Mouse (Mus musculus) macrophage (primary cell): ENCODE measurements around the gene Sh3pxd2a. TPM values are rescaled to one million over a fixed set of nuclear protein-coding genes. Genes with fewer than 3 reads are reported as not detected.

Source experiments
- H3K27ac ChIP-seq: fragments of 350-480 bp; formaldehyde crosslinking; 2 replicates; pipeline ENCODE4 v1.9.0; 2021
- H3K36me3 ChIP-seq: fragments of 350-480 bp; formaldehyde crosslinking; 2 replicates; pipeline ENCODE4 v1.9.0; 2021; ENCODE audit errors: inconsistent target
- H3K4me3 ChIP-seq: fragments of 350-480 bp; formaldehyde crosslinking; 2 replicates; pipeline ENCODE4 v1.9.0; 2021; ENCODE audit errors: inconsistent target
- H3K79me2 ChIP-seq: fragments of 350-480 bp; formaldehyde crosslinking; 2 replicates; pipeline ENCODE4 v1.9.0; 2021; ENCODE audit errors: inconsistent target
- WGBS: methylation state at CpG from one replicate; pipeline ENCODE4 v1.1.7; 2026; ENCODE audit warnings: inconsistent platforms; ENCODE audit not compliant: missing documents; 5-methylcytosine and 5-hydroxymethylcytosine counted together
- polyA plus RNA-seq: library from polyadenylated mRNA; stranded (reverse); fragments of 250-400 nt; gene quantifications from 3 replicates; pipeline ENCODE4 v1.2.4, GENCODE M21; 2018; ENCODE audit warnings: inconsistent platforms

The Sh3pxd2a gene
- polyA plus RNA-seq, 1 experiment from 2014 or later, result 8.0 TPM

GRCm38 (mm10) chr19:47455001-47455755, 9.0 kb downstream of the Sh3pxd2a start:
- Histone ChIP-seq H3K79me2 (peaks cover 78% of the 10 kb centered on the region), H3K36me3 (no peaks in the 10 kb centered on the region), H3K27ac (no peak overlapping the region), H3K4me3 (no peak overlapping the region)
- WGBS, result 79% methylated on average over 15 of the region's 15 CpGs

DNA sequence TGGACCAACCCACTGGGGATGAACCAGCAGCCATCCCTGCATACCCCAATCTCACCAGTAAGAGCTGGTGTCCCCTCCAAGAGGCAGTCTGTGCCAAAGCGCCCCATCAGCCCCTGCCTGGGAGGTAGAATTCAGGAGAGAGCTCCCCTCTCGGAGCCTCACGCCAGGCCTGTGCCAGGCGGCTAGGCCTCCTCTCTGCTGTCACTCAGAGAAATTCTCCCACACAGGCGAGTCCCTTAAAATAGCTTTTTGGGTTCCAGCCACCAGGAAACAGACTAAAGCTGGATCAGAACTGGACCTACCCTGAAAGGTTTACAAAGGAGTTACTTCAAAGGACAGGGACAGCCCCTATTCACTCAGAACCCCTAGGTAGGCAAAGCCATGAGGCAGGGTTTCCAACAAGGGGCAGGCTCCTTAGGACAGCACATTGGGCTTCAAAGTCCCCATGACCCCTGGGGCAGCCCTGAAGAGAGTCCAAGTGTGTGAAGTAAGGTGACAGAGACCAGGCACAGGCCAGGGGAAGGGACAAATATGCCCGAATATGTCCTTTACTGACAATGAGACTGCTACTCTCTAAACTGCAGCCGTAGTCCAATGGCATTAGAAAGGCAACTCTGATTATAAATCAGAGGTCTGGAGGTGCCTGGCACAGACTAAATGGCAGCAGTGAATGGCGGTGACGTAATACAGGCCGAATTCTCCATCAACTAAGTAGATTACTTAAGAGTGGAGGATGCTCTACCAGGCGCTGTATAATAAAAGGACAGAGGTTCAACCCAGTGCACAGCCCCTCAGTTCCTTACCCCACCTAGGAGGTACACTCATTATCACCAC, 9.8 kb downstream of the Sh3pxd2a start:
- Histone ChIP-seq H3K27ac (no peak overlapping the region), H3K4me3 (no peak overlapping the region), H3K79me2 (peaks cover 71% of the 10 kb centered on the region), H3K36me3 (no peaks in the 10 kb centered on the region)
- WGBS, result 89% methylated on average over 11 of the region's 11 CpGs

GRCm38 (mm10) chr19:47453352-47453751, 10.8 kb downstream of the Sh3pxd2a start:
- no peak overlapping the region for H3K4me3 ChIP-seq
- peaks cover 73% of the 10 kb centered on the region for H3K79me2 ChIP-seq
- H3K27ac ChIP-seq, result no peak overlapping the region
- no peaks in the 10 kb centered on the region for H3K36me3 ChIP-seq
- 96% methylated on average over 7 of the region's 7 CpGs for WGBS

GRCm38 (mm10) chr19:47452682-47453081, 11.5 kb downstream of the Sh3pxd2a start:
- no peak overlapping the region for H3K4me3 ChIP-seq
- 94% methylated on average over 9 of the region's 10 CpGs for WGBS
- peaks cover 73% of the 10 kb centered on the region for H3K79me2 ChIP-seq
- H3K27ac ChIP-seq, result no peak overlapping the region
- no peaks in the 10 kb centered on the region for H3K36me3 ChIP-seq

DNA sequence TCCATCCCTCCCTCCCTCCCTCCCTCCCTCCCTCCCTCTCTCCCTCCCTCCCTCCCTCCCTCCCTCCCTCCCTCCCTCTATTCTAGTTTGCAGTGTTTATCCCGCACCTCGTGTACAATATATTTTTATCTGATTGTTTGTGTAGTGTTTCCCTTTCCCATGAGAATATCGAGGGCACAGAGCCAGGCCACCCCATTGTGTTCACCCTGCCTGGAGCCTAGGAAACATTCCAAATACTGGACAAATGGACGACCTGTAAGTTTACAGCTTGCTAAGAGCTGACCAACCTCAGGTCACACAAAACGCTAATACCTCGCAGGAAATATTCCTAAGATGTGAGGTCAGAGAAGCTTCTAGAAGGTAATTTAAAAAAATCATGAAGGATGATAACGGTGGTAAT, 12.0 kb downstream of the Sh3pxd2a start:
- WGBS, result 88% methylated on average over 7 of the region's 7 CpGs
- Histone ChIP-seq H3K79me2 (peaks cover 70% of the 10 kb centered on the region), H3K27ac (no peak overlapping the region), H3K4me3 (no peak overlapping the region), H3K36me3 (no peaks in the 10 kb centered on the region)

DNA sequence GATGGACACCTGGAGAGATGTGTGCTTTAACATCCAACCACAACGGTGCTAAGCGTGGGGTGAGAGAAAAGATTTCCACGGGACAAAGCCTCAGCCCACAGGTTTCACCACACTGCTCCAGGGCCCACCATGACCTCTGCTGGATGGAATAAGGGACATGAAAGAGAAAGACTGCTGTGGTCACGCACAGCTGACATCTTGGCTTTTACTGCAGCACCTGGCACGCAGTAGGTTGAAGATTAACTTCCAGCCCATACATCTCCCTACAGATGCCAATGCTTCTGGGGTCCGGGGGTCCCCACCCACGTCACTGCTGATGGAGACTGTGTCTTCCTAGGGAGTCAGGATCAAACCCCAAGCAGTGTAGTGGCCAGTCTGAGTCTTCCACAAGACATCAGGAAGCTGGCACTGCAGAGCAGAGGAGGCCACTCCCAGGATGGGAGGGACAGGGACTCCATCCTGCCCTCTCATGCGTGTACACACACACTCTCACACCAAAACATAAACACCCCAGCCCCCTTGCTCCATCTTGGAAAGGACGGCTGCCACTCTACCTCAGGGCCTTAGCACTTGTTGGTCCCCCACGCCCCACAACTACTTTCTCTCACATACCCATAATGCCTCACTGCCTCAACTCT, 12.6 kb downstream of the Sh3pxd2a start:
- Histone ChIP-seq H3K27ac (no peak overlapping the region), H3K79me2 (peaks cover 63% of the 10 kb centered on the region), H3K4me3 (no peak overlapping the region), H3K36me3 (no peaks in the 10 kb centered on the region)
- WGBS, result 88% methylated on average over 10 of the region's 10 CpGs

- no peaks in the 10 kb centered on the region for H3K36me3 ChIP-seq
- H3K27ac ChIP-seq, result no peak overlapping the region
- H3K4me3 ChIP-seq, result no peak overlapping the region
- WGBS, result 91% methylated on average over 8 of the region's 8 CpGs
- peaks cover 61% of the 10 kb centered on the region for H3K79me2 ChIP-seq
Measured at GRCm38 (mm10) chr19:47450261-47451137, 13.7 kb downstream of the Sh3pxd2a start.

GRCm38 (mm10) chr19:47449513-47450227, 14.5 kb downstream of the Sh3pxd2a start:
- Histone ChIP-seq H3K4me3 (no peak overlapping the region), H3K79me2 (peaks cover 62% of the 10 kb centered on the region), H3K36me3 (no peaks in the 10 kb centered on the region), H3K27ac (no peak overlapping the region)
- 89% methylated on average over 4 of the region's 4 CpGs for WGBS

DNA sequence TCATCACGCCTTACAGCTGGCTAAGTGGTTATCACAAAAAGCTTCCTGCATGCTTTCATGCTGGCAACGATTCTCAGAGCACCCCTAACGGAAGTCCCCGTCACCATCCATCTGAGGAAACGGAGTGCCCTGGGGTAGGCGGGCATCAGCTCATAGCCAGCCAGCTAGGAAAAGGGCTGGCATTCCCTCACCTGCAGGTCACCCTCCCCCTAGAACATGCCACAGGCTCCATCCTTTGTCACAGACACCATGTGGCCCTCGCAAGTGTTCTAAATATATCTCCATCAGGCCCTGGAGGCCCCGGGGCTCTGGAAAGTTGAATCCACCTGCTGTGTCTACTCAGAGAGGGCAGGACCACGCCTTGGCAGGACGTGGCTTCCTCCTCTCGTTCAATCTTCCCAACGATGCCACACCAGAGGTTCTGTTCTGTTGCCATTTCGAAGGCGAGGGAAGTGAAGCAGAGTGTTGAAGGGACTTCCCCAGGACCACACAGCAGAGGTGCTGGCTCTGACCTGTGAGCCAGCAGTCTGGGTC, 15.5 kb downstream of the Sh3pxd2a start:
- no peak overlapping the region for H3K27ac ChIP-seq
- WGBS, result 48% methylated on average over 14 of the region's 14 CpGs

GRCm38 (mm10) chr19:47446841-47447365, 17.3 kb downstream of the Sh3pxd2a start:
- no peaks in the 10 kb centered on the region for H3K36me3 ChIP-seq
- WGBS, result 3% methylated on average over 9 of the region's 9 CpGs
- H3K4me3 ChIP-seq, result no peak overlapping the region
- H3K79me2 ChIP-seq, result peaks cover 69% of the 10 kb centered on the region
- H3K27ac ChIP-seq, result peak overlapping the region; percentile 92

More for the DNA sequence above, 15.5 kb downstream of the Sh3pxd2a start:
- Histone ChIP-seq H3K36me3 (no peaks in the 10 kb centered on the region), H3K79me2 (peaks cover 63% of the 10 kb centered on the region), H3K4me3 (no peak overlapping the region)

- Histone ChIP-seq H3K27ac (peak overlapping the region; percentile 92), H3K36me3 (no peaks in the 10 kb centered on the region), H3K79me2 (peaks cover 69% of the 10 kb centered on the region), H3K4me3 (no peak overlapping the region)
- 60% methylated on average over 9 of the region's 9 CpGs for WGBS
Measured at GRCm38 (mm10) chr19:47446130-47446529, 18.1 kb downstream of the Sh3pxd2a start.

GRCm38 (mm10) chr19:47445726-47446125, 18.5 kb downstream of the Sh3pxd2a start:
- H3K79me2 ChIP-seq, result peaks cover 69% of the 10 kb centered on the region
- no peaks in the 10 kb centered on the region for H3K36me3 ChIP-seq
- H3K4me3 ChIP-seq, result no peak overlapping the region
- WGBS, result 81% methylated on average over 6 of the region's 6 CpGs
- peak overlapping the region; percentile 92 for H3K27ac ChIP-seq

DNA sequence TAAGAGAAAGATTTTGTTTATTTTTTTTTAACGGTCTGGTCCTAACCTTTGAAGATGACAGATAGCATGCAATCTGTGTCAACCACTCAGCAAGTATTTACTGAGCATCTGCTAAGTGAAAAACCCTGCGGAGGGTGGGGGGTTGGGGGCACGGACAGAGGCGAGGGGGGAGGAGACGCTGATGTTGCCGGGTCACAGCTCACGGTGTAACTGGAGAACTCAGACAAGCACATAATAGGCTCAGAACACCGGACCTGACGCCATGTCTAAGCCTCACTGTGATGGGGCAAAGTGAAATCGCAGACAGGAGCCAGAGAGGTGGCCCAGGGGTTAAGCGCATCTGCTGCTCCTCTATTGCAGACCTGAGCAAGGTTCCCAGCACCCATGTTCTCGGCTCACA, 19.7 kb downstream of the Sh3pxd2a start:
- Histone ChIP-seq H3K27ac (no peak overlapping the region), H3K79me2 (peaks cover 65% of the 10 kb centered on the region), H3K36me3 (no peaks in the 10 kb centered on the region), H3K4me3 (no peak overlapping the region)
- WGBS, result 90% methylated on average over 11 of the region's 12 CpGs
